Mouse (Mus musculus) neural tube, embryonic 14.5 days (tissue): ENCODE data around the gene Gm28051. TPM values are rescaled to one million over a fixed set of nuclear protein-coding genes. Genes with fewer than 3 reads are reported as not detected.

Experiments
- ATAC-seq: fragments of 200-750 bp; cut with Nextera tagmentation; 2 replicates; pipeline ENCODE4 v1.8.0; 2017; ENCODE audit warnings: low read depth, mild to moderate bottlenecking, moderate TSS enrichment, moderate library complexity
- H3K27ac ChIP-seq: fragments of 300-500 bp; sonication (generic); 2 replicates; pipeline ENCODE4 v1.5.1; 2014; ENCODE audit warnings: low read depth, mild to moderate bottlenecking, control low read depth, low read length, moderate library complexity, mixed read lengths
- H3K27me3 ChIP-seq: fragments of 300-500 bp; sonication (generic); 2 replicates; pipeline ENCODE4 v1.6.1; 2014; ENCODE audit warnings: low read length; ENCODE audit not compliant: control insufficient read depth, insufficient read depth
- H3K36me3 ChIP-seq: fragments of 300-500 bp; sonication (generic); 2 replicates; pipeline ENCODE4 v1.6.1; 2014; ENCODE audit warnings: low read length, mixed read lengths; ENCODE audit not compliant: control insufficient read depth, insufficient read depth
- H3K4me1 ChIP-seq: fragments of 300-500 bp; sonication (generic); 2 replicates; pipeline ENCODE4 v1.6.1; 2014; ENCODE audit warnings: low read length; ENCODE audit not compliant: control insufficient read depth, insufficient read depth
- H3K4me2 ChIP-seq: fragments of 300-500 bp; sonication (generic); 2 replicates; pipeline ENCODE4 v1.6.1; 2014; ENCODE audit warnings: mild to moderate bottlenecking, low read depth, low read length, control low read depth
- H3K4me3 ChIP-seq: fragments of 300-500 bp; sonication (generic); 2 replicates; pipeline ENCODE4 v1.5.1; 2014; ENCODE audit warnings: low read depth, low read length, control low read depth, mixed read lengths
- H3K9ac ChIP-seq: fragments of 300-500 bp; sonication (generic); replicated peaks from 2 replicates; pipeline ENCODE4 v1.6.1; 2014; ENCODE audit warnings: low read depth, mild to moderate bottlenecking, control low read depth, low read length, mixed read lengths
- H3K9me3 ChIP-seq: fragments of 300-500 bp; sonication (generic); 2 replicates; pipeline ENCODE4 v1.6.1; 2016; ENCODE audit warnings: low read length; ENCODE audit not compliant: control insufficient read depth
- WGBS: fragments of 180-500 bp; shearing (Covaris S2); extraction: QIAGEN DNeasy Blood & Tissue Kit; methylation state at CpG from one replicate; pipeline ENCODE4 v1.1.7; 2014; 5-methylcytosine and 5-hydroxymethylcytosine counted together
- polyA plus RNA-seq: library from polyadenylated mRNA; unstranded; fragments of >200 nt; fragmentation: Nextera tagmentation; extraction: Ambion mirVana; gene quantifications from 2 replicates; pipeline ENCODE4 v1.2.1, GENCODE M21; 2014

Gm28051 gene
- polyA plus RNA-seq, 1 experiment from 2014 or later, result not detected

DNA sequence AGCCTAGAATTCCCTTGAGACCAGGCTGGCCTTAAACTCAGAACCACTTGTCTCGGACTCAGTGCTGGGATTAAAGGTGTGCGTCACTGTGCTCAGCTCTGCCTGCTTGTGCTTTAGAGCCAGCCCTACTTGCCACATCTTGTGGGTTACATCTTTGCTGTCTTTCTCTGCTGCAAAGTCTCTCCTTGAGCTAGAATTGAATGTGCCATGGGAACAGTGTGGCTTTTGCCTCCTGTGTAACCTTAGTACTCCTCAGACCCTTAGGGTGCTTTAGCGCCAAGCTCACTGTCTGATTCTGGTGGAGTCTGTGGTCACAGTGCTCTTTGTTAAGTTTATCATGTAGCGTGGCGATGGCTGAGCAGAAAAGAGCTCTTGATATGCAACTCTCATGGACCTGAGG lies 15.1 kb upstream of the Gm28051 start:
- H3K27me3 ChIP-seq, result no peaks in the 10 kb centered on the region
- peaks cover 59% of the 10 kb centered on the region for H3K36me3 ChIP-seq
- H3K4me1 ChIP-seq, result no peaks in the 10 kb centered on the region
- H3K4me3 ChIP-seq, result no peak overlapping the region
- no peaks in the 10 kb centered on the region for H3K9me3 ChIP-seq
- H3K27ac ChIP-seq, result no peak overlapping the region
- ATAC-seq, result no peak
- H3K9ac ChIP-seq, result no peak overlapping the region
- H3K4me2 ChIP-seq, result no peak overlapping the region
- 90% methylated on average over 5 of the region's 5 CpGs for WGBS

DNA sequence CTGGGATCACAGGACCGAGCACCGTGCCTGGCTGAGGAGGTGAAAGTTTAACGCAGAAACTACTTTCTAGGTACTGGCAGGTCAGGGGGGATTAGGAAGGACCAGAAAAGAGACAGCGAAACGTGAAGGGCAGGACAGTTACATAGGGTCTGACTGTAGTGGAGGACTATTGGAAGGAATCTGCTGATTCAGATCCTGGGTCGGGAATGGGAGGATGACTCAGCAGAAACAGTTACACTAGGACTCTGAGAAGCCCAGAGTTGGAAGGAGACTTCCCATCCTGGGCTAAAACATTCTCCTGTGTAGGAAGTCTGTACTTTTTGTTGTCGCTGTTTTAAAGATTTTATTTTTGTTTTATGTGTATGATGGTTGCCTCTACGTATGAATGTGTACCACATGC lies 14.0 kb upstream of the Gm28051 start:
- Histone ChIP-seq H3K4me2 (no peak overlapping the region), H3K27me3 (no peaks in the 10 kb centered on the region), H3K9me3 (no peaks in the 10 kb centered on the region), H3K27ac (no peak overlapping the region), H3K4me1 (no peaks in the 10 kb centered on the region), H3K9ac (no peak overlapping the region), H3K36me3 (peaks cover 58% of the 10 kb centered on the region), H3K4me3 (no peak overlapping the region)
- no peak for ATAC-seq
- WGBS, result 98% methylated on average over 8 of the region's 8 CpGs

- Histone ChIP-seq H3K36me3 (peaks cover 50% of the 10 kb centered on the region), H3K27ac (no peak overlapping the region), H3K4me3 (no peak overlapping the region), H3K9ac (no peak overlapping the region), H3K9me3 (no peaks in the 10 kb centered on the region), H3K27me3 (no peaks in the 10 kb centered on the region), H3K4me2 (no peak overlapping the region), H3K4me1 (no peaks in the 10 kb centered on the region)
- WGBS, result 92% methylated on average over 4 of the region's 4 CpGs
- no peak for ATAC-seq
These were observed 11.4 kb upstream of the Gm28051 start for GRCm38 (mm10) chr12:102769000-102769399.

DNA sequence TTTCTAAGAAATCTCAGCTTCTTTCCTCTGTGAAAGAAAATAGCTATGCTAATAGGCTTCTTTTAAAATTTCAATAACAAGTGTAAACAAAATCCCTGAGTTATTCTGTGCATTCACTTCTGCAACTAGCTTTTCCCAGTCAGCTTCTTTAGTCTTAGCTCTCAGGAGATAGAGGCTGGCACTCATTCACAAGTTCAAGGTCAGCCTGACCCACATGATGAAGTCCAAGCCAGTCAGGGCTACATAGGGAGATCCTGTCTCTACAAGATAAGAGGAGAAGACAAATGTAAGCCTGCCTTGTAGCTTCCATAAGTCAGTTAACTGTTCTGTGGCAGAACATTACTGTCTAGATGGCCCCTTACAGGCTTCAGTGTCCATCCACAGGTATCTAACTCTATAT lies 6.1 kb upstream of the Gm28051 start:
- Histone ChIP-seq H3K4me3 (no peak overlapping the region), H3K4me2 (no peak overlapping the region), H3K4me1 (peaks cover 5% of the 10 kb centered on the region), H3K9me3 (no peaks in the 10 kb centered on the region), H3K27ac (no peak overlapping the region), H3K9ac (no peak overlapping the region), H3K36me3 (peaks cover 21% of the 10 kb centered on the region), H3K27me3 (no peaks in the 10 kb centered on the region)
- no peak for ATAC-seq

DNA sequence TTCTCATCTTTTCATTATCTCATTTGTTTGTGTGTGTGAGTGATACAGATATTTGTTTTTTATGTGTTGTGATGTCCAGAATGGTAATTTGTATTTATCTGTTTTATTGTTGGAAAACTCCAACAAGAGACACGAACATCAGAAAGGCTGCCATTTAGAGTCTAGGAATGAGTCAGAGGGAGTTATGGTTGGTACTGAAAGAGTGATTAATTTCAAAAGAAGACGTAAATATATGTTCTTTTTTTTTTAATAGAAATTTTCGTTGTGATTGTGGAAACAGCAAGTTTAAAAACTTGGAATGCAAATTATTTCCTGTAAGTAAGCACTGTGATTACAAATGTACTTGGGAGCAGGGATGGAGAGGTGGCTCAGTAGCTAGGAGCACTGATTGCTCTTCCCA lies 4.1 kb upstream of the Gm28051 start:
- peaks cover 11% of the 10 kb centered on the region for H3K4me1 ChIP-seq
- no peak for ATAC-seq
- no peak overlapping the region for H3K9ac ChIP-seq
- H3K9me3 ChIP-seq, result no peaks in the 10 kb centered on the region
- H3K4me3 ChIP-seq, result no peak overlapping the region
- H3K27ac ChIP-seq, result no peak overlapping the region
- 92% methylated on average over 3 of the region's 3 CpGs for WGBS
- H3K27me3 ChIP-seq, result no peaks in the 10 kb centered on the region
- H3K36me3 ChIP-seq, result peaks cover 7% of the 10 kb centered on the region; the same call in 1 of the 2 replicates
- H3K4me2 ChIP-seq, result no peak overlapping the region

DNA sequence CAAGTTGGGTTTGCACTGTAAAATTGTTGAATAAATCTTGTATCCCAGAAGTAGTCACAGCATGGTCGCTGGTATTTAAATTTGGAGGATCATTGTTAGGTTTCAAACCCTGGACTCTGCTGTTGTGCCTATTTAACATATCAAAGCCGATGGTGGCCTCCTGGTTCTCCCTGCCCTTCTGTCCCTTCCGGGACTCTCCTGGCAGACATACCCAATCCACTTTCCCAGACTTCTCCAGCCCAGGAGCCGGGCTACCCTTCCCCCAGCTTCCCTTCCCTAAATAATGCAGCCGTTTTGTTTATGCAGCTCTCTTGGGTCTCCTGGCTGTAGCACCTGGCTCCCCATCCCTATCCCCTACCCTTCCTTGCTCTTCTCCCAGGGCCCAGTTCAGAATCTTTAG lies 1.4 kb upstream of the Gm28051 start:
- peak overlapping the region; percentile 74; the same call in 1 of the 2 replicates for H3K9ac ChIP-seq
- peaks cover 14% of the 10 kb centered on the region for H3K4me1 ChIP-seq
- peak overlapping the region; percentile 86 for H3K4me3 ChIP-seq
- no peaks in the 10 kb centered on the region for H3K9me3 ChIP-seq
- H3K27me3 ChIP-seq, result no peaks in the 10 kb centered on the region
- WGBS, result 2% methylated on average over 5 of the region's 5 CpGs
- H3K36me3 ChIP-seq, result 0 out of 2 replicates have a peak, but pooled peaks cover 3% of the 10 kb centered on the region
- peak overlapping the region; percentile 94 for H3K4me2 ChIP-seq
- no peak for ATAC-seq
- no peak overlapping the region for H3K27ac ChIP-seq

DNA sequence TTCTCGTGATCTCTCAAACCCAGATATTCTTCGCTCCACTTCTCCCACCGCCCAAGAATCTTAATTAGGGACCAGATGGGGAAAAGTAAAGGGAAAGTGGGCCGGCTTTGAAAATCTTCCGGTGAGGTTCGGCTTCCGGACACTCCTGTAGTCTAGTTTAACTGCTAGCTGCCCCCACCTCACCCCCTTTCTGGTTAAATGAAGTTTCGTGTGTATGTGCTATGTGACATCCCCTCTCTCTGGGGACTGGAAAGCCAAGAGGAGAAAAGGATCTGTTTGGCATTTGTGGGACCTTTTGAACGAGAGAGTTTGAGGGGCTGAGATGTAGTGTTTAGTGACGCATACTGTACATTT lies 815 bp upstream of the Gm28051 start, which contains the start of gene Gm20604:
Gm20604 (minus strand) TSS at position 270 of the 354 bp plus-strand sequence.
- H3K9me3 ChIP-seq, result no peaks in the 10 kb centered on the region
- peaks cover 14% of the 10 kb centered on the region for H3K4me1 ChIP-seq
- peak within 1 kb of the TSS; percentile 81 for H3K27ac ChIP-seq
- under 1% methylated on average over 10 of the region's 10 CpGs for WGBS
- peak within 1 kb of the TSS; percentile 94 for H3K4me2 ChIP-seq
- ATAC-seq, result no peak
- no peaks in the 10 kb centered on the region for H3K36me3 ChIP-seq
- no peaks in the 10 kb centered on the region for H3K27me3 ChIP-seq
- H3K9ac ChIP-seq, result peak within 1 kb of the TSS; percentile 74
- peak within 1 kb of the TSS; percentile 86 for H3K4me3 ChIP-seq

- H3K9ac ChIP-seq, result peak overlapping the region; percentile 46
- ATAC-seq, result peak; percentile 85
- peak overlapping the region; percentile 77 for H3K27ac ChIP-seq
- peak overlapping the region; percentile 86 for H3K4me3 ChIP-seq
- H3K9me3 ChIP-seq, result no peaks in the 10 kb centered on the region
- H3K4me2 ChIP-seq, result peak overlapping the region; percentile 59
- no peaks in the 10 kb centered on the region for H3K36me3 ChIP-seq
- 2% methylated on average over 46 of the region's 46 CpGs for WGBS
- H3K4me1 ChIP-seq, result peaks cover 14% of the 10 kb centered on the region
- no peaks in the 10 kb centered on the region for H3K27me3 ChIP-seq
These were observed 393 bp downstream of the Gm28051 start for GRCm38 (mm10) chr12:102757055-102757688.

DNA sequence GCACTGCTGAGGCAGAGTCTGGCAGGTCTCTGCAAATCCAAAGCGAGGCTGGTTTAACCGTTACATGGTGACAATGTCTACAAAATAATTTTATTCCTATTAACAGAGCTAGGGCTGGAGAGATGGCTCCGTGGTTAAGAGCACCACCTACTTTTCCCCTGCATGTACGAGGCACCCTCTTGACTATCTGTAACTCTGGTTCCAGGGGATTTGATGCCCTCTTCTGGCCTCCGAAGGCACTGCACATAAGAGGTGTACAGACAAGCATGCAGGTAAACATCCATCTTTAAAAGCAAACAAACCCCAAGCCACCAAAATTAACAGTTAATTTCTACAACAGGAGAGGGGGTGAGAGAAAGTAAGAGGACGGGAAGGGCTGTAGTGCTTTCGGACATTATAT lies 1.3 kb downstream of the Gm28051 start:
- no peak for ATAC-seq
- no peaks in the 10 kb centered on the region for H3K27me3 ChIP-seq
- no peaks in the 10 kb centered on the region for H3K36me3 ChIP-seq
- peaks cover 14% of the 10 kb centered on the region for H3K4me1 ChIP-seq
- H3K4me3 ChIP-seq, result peak overlapping the region; percentile 86; the same call in 1 of the 2 replicates
- H3K9ac ChIP-seq, result peak overlapping the region; percentile 46; the same call in 1 of the 2 replicates
- H3K27ac ChIP-seq, result no peak overlapping the region
- peak overlapping the region; percentile 59 for H3K4me2 ChIP-seq
- 85% methylated on average over 7 of the region's 7 CpGs for WGBS
- no peaks in the 10 kb centered on the region for H3K9me3 ChIP-seq
